Mouse (Mus musculus): Measurements from ENCODE around the gene Cpa4. TPM values are rescaled to one million over a fixed set of nuclear protein-coding genes. Genes with fewer than 3 reads are reported as not detected.

Gene Cpa4
- polyA plus RNA-seq, 1 experiment from 2014 or later = 2.5 TPM

GRCm38 (mm10) chr6:30638674-30639268, 70.6 kb downstream of the Cpa4 start, which contains the start of gene Cpa1:
Cpa1 (plus strand) TSS chr6:30639218.
- ATAC-seq (ENCODE audit: insufficient number of reproducible peaks, insufficient read depth, low FRiP score, low read depth) = no peak
- Histone ChIP-seq H3K9me3 (ENCODE audit: control insufficient read depth, low read length) (no peaks in the 10 kb centered on the region), H3K4me3 (ENCODE audit: control insufficient read depth in 1 of 2, insufficient read depth in 1 of 2, low read depth in 1 of 2, low read length in 2 of 2) (no peak within 1 kb of the TSS), H3K36me3 (ENCODE audit: control insufficient read depth, insufficient read depth, low read length) (no peaks in the 10 kb centered on the region), H3K9ac (ENCODE audit: low read length) (no peak within 1 kb of the TSS), H3K4me1 (ENCODE audit: control insufficient read depth in 2 of 2, insufficient read depth in 2 of 2, low read length in 2 of 2) (peaks cover 17% of the 10 kb centered on the region in 2 experiments), H3K27me3 (ENCODE audit: control insufficient read depth, insufficient read depth, low read length) (no peaks in the 10 kb centered on the region), H3K27ac (replicated peaks in 1 of 2; ENCODE audit: control insufficient read depth in 1 of 2, insufficient read depth in 1 of 2, low read depth in 2 of 2, low read length in 2 of 2) (0 out of 4 replicates have a peak within 1 kb of the TSS, but pooled peaks of 1 of the 2 experiments have one; percentile 25), H3K4me2 (ENCODE audit: low read length) (no peak within 1 kb of the TSS)
- WGBS = 58% methylated on average over 5 of the region's 5 CpGs

Other genes with a start within 250 kb of the Cpa4 start
- 40.7 and 44.7 TPM in 2 replicates for gene Zc3hc1, start 177.3 kb upstream of the Cpa4 start, polyA plus RNA-seq (2014; fragmentation: Nextera tagmentation; extraction: Ambion mirVana)
- 22.5 and 24.5 TPM in 2 replicates for gene Klhdc10, start 166.5 kb upstream of the Cpa4 start, polyA plus RNA-seq (2014; fragmentation: Nextera tagmentation; extraction: Ambion mirVana)
- 25.4 and 26.3 TPM in 2 replicates for gene Tmem209, start 58.6 kb upstream of the Cpa4 start, polyA plus RNA-seq (2014; fragmentation: Nextera tagmentation; extraction: Ambion mirVana)
- gene Ssmem1, start 58.5 kb upstream of the Cpa4 start, polyA plus RNA-seq (2014; fragmentation: Nextera tagmentation; extraction: Ambion mirVana) = not detected in 2 replicates
- gene Cpa2, start 26.8 kb upstream of the Cpa4 start, polyA plus RNA-seq (2014; fragmentation: Nextera tagmentation; extraction: Ambion mirVana) = 2.2 and 4.8 TPM in 2 replicates
- gene Cpa5, start 42.6 kb downstream of the Cpa4 start, polyA plus RNA-seq (2014; fragmentation: Nextera tagmentation; extraction: Ambion mirVana) = 0.74 TPM in 2 replicates
- 4.5 TPM in 2 replicates for gene Cpa1, start 70.8 kb downstream of the Cpa4 start, polyA plus RNA-seq (2014; fragmentation: Nextera tagmentation; extraction: Ambion mirVana)
- 9.6 and 11.3 TPM in 2 replicates for gene Cep41, start 125.4 kb downstream of the Cpa4 start, polyA plus RNA-seq (2014; fragmentation: Nextera tagmentation; extraction: Ambion mirVana)
- 2,556 and 2,705 TPM in 2 replicates for gene Mest, start 155.2 kb downstream of the Cpa4 start, polyA plus RNA-seq (2014; fragmentation: Nextera tagmentation; extraction: Ambion mirVana)